Mouse (Mus musculus): Measurements from ENCODE around the gene Tmem11. TPM values are rescaled to one million over a fixed set of nuclear protein-coding genes. Genes with fewer than 3 reads are reported as not detected.
A peak's percentile ranks its signal among the peaks of the same experiment; 100 is the strongest.

The Tmem11 gene
- polyA plus RNA-seq, 1 experiment = 13.5 TPM

DNA sequence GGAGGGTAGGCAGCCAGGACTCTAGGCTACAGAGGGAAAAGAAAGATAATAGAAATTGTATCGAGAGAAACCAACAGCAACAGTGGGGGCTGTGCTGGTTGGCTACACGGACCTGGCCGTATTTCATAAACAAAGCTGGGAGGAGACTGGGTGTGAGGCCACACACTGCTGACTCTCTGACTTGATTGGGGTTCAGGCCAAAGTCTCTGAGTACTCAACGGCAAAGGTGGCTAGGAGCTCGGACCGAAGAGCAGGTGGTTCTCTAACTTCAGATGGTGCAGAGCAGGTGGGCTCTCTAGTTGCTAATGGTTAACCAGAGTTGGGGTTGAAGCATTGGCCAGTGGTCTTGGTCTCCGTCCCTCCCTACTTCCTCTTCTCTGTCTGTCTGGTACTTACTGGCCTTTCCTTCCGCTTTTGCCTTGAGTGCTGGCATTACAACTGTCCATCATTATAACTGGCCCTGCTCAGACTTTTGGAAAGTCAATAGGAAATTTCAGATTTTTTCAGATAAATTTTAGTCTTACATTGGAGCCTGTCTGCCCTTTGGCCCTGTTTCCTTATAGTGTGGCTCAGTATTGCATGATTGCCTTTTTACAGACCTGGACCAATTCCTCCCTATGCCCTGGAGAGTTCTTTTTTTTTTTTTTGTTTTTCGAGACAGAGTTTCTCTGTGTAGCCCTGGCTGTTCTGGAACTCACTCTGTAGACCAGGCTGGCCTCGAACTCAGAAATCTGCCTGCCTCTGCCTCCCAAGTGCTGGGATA is 41.2 kb downstream of the Tmem11 start:
- H3K27me3 ChIP-seq (replicated peaks) = no peaks in the 10 kb centered on the region
- TF ChIP-seq GATA1 (IDR thresholded peaks at IDR 0.05; ENCODE audit: borderline replicate concordance, low read length) (no peak), FLI1 (IDR thresholded peaks at IDR 0.05; ENCODE audit: low read length) (no peak)
- peaks cover 44% of the 10 kb centered on the region for H3K36me3 ChIP-seq (replicated peaks; ENCODE audit: low read length)
- no peaks in the 10 kb centered on the region for H3K9me3 ChIP-seq
- no peak overlapping the region for H3K4me3 ChIP-seq (replicated peaks)
- H3K4me1 ChIP-seq = peaks cover 16% of the 10 kb centered on the region

DNA sequence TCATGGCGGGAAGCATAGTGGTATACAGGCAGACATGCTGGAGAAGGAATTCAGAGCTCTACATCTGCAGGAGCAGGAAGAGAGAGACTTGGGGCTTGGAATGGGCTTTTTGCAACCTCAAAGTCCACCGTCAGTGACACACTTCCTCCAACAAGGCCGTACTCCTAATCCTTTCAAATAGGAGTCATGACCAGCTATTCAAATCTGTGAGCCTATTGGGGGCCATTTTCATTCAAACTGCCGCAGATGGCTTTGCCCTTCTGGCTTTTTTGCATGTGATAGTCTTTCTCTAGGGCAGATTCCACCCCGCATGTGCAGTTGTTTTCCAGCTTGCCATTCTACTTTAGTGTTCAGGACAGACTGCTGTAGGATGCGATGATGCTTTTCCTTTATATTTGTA is 42.2 kb downstream of the Tmem11 start:
- H3K36me3 ChIP-seq (replicated peaks; ENCODE audit: low read length) = peaks cover 37% of the 10 kb centered on the region

DNA sequence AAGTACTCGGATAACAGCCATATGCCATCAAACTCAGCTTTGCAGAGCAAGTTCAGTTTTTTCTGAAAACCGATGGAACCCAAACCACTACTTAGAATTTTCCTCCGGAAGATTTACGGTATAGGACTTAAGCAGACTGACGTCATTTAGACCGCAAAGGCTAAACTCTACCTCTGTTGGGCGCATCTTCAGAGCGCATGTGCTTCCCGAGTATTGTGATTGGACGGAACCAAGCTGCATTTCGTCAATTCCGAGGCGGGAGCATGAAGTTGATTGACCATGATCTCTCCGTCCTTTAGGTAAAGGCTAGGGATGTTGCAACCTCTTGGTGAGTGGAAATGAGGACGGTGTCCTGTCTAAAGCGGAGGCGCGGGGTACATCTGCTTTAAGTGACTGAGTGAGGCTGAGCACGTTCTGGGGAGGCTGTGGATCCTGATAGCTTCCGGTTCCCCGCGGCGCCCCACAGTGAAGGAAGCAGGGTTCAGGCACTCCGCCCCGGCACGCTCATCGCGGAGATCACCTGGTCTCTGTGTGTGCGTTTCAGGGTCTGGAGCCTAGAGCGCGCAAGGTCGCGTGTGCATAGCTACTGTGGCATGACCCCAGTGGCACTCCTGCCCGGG is 48.5 kb downstream of the Tmem11 start, which contains the start of gene Dhrs7b:
Dhrs7b (plus strand) TSS at position 199 of the 620 bp plus-strand sequence.
- H3K4me1 ChIP-seq = peaks cover 42% of the 10 kb centered on the region
- H3K4me3 ChIP-seq (replicated peaks) = peak within 1 kb of the TSS; percentile 98
- H3K36me3 ChIP-seq (replicated peaks; ENCODE audit: low read length) = peaks cover 8% of the 10 kb centered on the region
- H3K9me3 ChIP-seq = no peaks in the 10 kb centered on the region
- TF ChIP-seq GATA1 (IDR thresholded peaks at IDR 0.05; ENCODE audit: borderline replicate concordance, low read length) (no peak), FLI1 (IDR thresholded peaks at IDR 0.05; ENCODE audit: low read length) (no peak; the same call in 1 of the 2 replicates)
- no peaks in the 10 kb centered on the region for H3K27me3 ChIP-seq (replicated peaks)

More for the DNA sequence above, 42.2 kb downstream of the Tmem11 start:
- TF ChIP-seq FLI1 (IDR thresholded peaks at IDR 0.05; ENCODE audit: low read length) = no peak
- no peak for TF ChIP-seq GATA1 (IDR thresholded peaks at IDR 0.05; ENCODE audit: borderline replicate concordance, low read length)
- H3K27me3 ChIP-seq (replicated peaks) = no peaks in the 10 kb centered on the region
- no peaks in the 10 kb centered on the region for H3K9me3 ChIP-seq
- H3K4me1 ChIP-seq = peaks cover 22% of the 10 kb centered on the region
- H3K4me3 ChIP-seq (replicated peaks) = no peak overlapping the region

DNA sequence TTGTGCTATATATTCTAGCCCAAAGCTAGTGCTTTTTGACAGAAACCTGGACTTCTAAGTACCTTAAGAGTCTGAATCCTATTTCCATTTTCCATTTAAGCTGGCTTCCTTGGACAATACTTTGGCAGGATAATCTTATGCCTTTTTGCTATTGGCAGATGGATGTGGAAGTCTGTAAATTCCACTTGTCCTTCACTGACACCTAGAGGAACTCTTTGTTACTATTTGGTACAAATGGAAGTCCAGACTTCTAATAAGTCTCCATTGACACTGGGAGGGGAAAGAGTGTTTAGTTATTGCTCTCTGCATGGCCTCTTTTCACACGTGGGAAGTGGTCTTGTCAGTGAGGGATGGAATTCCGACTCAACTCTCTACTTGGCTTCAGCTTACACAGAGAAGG is 50.2 kb downstream of the Tmem11 start:
- H3K36me3 ChIP-seq (replicated peaks; ENCODE audit: low read length) = no peaks in the 10 kb centered on the region
- TF ChIP-seq GATA1 (IDR thresholded peaks at IDR 0.05; ENCODE audit: borderline replicate concordance, low read length) (no peak), FLI1 (IDR thresholded peaks at IDR 0.05; ENCODE audit: low read length) (no peak)
- peak overlapping the region; percentile 33 for H3K4me3 ChIP-seq (replicated peaks)
- H3K27me3 ChIP-seq (replicated peaks) = no peaks in the 10 kb centered on the region
- H3K9me3 ChIP-seq = no peaks in the 10 kb centered on the region
- peaks cover 42% of the 10 kb centered on the region for H3K4me1 ChIP-seq

DNA sequence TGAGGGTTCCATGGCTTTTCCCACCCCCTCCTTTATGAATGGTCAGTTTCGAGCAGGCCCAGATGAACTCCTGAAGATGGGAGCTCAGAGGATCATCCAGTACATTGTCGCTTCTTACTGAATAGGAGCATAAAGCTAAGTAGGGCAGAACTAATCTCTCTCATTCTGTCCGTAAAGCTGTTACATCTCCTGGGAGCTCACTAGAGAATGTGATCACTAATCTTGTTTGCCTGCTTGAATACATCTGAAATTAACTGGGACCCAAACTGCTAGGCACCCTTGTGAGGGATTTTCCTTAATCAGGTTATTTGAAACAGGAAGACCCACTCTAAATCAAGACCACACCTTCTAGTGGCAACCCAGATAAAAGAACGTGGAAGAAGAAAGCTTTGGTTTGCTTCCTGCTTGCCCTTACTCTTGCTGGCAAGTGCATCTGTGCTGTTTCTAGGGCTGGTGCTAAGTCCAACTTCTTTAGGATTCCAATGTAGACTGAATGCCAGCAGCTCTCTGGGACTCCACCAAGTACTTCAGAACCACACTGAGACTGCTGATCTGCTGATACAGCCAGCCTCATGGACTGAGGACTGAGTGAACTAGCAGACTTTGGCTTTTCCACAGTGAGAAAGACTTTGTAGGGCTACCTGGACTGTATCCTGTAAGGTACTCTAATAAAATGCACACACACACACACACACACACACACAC is 51.7 kb downstream of the Tmem11 start:
- Histone ChIP-seq H3K9me3 (0 out of 2 replicates have a peak, but pooled peaks cover 3% of the 10 kb centered on the region), H3K36me3 (replicated peaks; ENCODE audit: low read length) (no peaks in the 10 kb centered on the region), H3K4me3 (replicated peaks) (no peak overlapping the region), H3K27me3 (replicated peaks) (no peaks in the 10 kb centered on the region), H3K4me1 (peaks cover 44% of the 10 kb centered on the region)
- TF ChIP-seq GATA1 (IDR thresholded peaks at IDR 0.05; ENCODE audit: borderline replicate concordance, low read length) (no peak), FLI1 (IDR thresholded peaks at IDR 0.05; ENCODE audit: low read length) (no peak)

DNA sequence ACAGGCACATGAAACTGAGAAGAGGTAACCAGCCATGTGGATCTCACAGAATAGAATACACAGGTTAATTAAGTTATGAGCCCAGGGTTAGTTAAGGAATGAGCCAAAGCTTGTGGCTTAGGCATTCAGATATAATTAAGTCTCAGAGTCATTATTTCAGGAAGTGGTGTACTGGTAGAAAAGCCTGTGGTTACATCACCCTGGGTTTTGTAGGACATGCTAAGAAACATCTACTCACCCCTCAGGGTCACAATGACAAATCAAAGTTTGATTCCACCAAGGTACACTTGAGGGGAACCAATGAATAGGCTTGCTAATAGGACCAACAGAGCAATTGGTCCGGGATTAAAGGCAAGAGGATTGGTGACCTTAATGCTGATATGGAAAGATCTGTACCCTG is 52.4 kb downstream of the Tmem11 start:
- Histone ChIP-seq H3K9me3 (0 out of 2 replicates have a peak, but pooled peaks cover 3% of the 10 kb centered on the region), H3K4me3 (replicated peaks) (no peak overlapping the region), H3K4me1 (peaks cover 37% of the 10 kb centered on the region), H3K27me3 (replicated peaks) (no peaks in the 10 kb centered on the region), H3K36me3 (replicated peaks; ENCODE audit: low read length) (no peaks in the 10 kb centered on the region)
- TF ChIP-seq GATA1 (IDR thresholded peaks at IDR 0.05; ENCODE audit: borderline replicate concordance, low read length) (no peak), FLI1 (IDR thresholded peaks at IDR 0.05; ENCODE audit: low read length) (no peak)

DNA sequence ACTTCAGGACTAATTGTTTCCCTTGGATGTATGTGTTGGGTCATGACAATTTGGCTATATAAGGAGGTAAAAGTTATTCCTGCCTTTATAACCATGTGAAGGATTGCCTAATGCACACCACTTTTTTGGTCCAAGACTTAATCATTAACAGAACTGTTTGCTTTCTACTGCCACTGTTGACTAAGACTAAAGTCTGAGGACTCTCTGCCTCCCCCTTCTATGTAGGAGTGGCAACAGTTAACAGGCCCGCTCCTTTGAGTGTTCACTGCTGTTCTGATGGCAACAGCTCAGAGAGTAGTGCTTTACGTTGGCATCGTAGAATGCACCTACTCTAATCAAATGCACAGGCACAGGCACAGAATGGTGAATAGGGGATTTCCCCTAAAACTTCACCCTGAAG is 53.9 kb downstream of the Tmem11 start:
- Histone ChIP-seq H3K9me3 (0 out of 2 replicates have a peak, but pooled peaks cover 3% of the 10 kb centered on the region), H3K4me1 (peaks cover 26% of the 10 kb centered on the region), H3K36me3 (replicated peaks; ENCODE audit: low read length) (no peaks in the 10 kb centered on the region), H3K27me3 (replicated peaks) (no peaks in the 10 kb centered on the region), H3K4me3 (replicated peaks) (no peak overlapping the region)
- TF ChIP-seq GATA1 (IDR thresholded peaks at IDR 0.05; ENCODE audit: borderline replicate concordance, low read length) (no peak), FLI1 (IDR thresholded peaks at IDR 0.05; ENCODE audit: low read length) (no peak)

DNA sequence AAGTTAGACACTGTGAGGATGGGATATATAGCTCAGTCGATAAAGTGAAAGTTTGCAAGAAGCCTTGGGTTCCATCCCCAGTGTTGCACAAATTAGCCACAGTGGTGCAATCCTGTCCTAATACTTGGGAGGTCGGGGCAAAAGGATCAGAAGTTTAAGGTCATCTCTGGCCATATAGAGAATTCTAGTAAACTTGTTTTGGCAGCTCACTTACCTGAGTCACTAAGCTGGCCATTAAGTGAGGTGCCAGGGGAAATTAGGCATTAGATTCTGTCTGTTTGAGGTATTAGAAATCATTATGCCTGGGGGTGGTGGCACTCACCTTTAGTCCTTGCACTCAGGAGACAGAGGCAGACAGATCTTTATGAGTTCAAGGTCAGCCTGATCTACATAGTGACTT is 55.3 kb downstream of the Tmem11 start:
- TF ChIP-seq GATA1 (IDR thresholded peaks at IDR 0.05; ENCODE audit: borderline replicate concordance, low read length) (no peak), FLI1 (IDR thresholded peaks at IDR 0.05; ENCODE audit: low read length) (no peak)
- Histone ChIP-seq H3K9me3 (0 out of 2 replicates have a peak, but pooled peaks cover 3% of the 10 kb centered on the region), H3K27me3 (replicated peaks) (no peaks in the 10 kb centered on the region), H3K36me3 (replicated peaks; ENCODE audit: low read length) (no peaks in the 10 kb centered on the region), H3K4me1 (peaks cover 21% of the 10 kb centered on the region), H3K4me3 (replicated peaks) (no peak overlapping the region)

DNA sequence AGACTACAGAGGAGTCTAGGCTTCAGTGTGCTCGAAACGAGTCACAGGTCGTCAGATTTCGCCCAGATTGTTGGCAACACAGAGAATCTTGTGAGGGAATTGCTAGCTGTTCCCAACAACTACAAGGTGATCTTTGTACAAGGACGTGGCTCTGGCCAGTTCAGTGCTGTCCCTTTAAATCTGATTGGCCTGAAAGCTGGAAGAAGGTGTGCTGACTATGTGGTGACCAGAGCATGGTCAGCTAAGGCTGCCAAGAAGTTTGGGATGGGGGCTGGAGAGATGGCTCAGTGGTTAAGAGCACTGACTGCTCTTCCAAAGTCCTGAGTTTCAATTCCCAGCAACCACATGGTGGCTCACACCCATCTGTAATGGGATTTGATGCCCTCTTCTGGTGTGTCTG is 62.7 kb downstream of the Tmem11 start:
- H3K4me3 ChIP-seq (replicated peaks) = no peak overlapping the region
- no peaks in the 10 kb centered on the region for H3K36me3 ChIP-seq (replicated peaks; ENCODE audit: low read length)
- TF ChIP-seq FLI1 (IDR thresholded peaks at IDR 0.05; ENCODE audit: low read length) (no peak), GATA1 (IDR thresholded peaks at IDR 0.05; ENCODE audit: borderline replicate concordance, low read length) (no peak)
- peaks cover 3% of the 10 kb centered on the region; the same call in 1 of the 2 replicates for H3K4me1 ChIP-seq
- H3K27me3 ChIP-seq (replicated peaks) = peaks cover 7% of the 10 kb centered on the region
- H3K9me3 ChIP-seq = 0 out of 2 replicates have a peak, but pooled peaks cover 5% of the 10 kb centered on the region

Other genes with a start within 250 kb of the Tmem11 start
- gene Llgl1, start 179.5 kb downstream of the Tmem11 start, polyA plus RNA-seq (2012; ENCODE audit: insufficient read depth, low replicate concordance) = 5.0 and 7.6 TPM in 2 replicates
- gene Flii, start 152.0 kb downstream of the Tmem11 start, polyA plus RNA-seq (2012; ENCODE audit: insufficient read depth, low replicate concordance) = 195 and 218 TPM in 2 replicates
- gene Mief2, start 150.9 kb downstream of the Tmem11 start, polyA plus RNA-seq (2012; ENCODE audit: insufficient read depth, low replicate concordance) = 10.2 and 20.6 TPM in 2 replicates
- gene Top3a, start 101.9 kb downstream of the Tmem11 start, polyA plus RNA-seq (2012; ENCODE audit: insufficient read depth, low replicate concordance) = 1.9 and 4.7 TPM in 2 replicates
- gene Smcr8, start 101.7 kb downstream of the Tmem11 start, polyA plus RNA-seq (2012; ENCODE audit: insufficient read depth, low replicate concordance) = 0.50 TPM in 1 of 2 replicates, not detected in the other
- gene Shmt1, start 67.6 kb downstream of the Tmem11 start, polyA plus RNA-seq (2012; ENCODE audit: insufficient read depth, low replicate concordance) = 0.75 and 7.4 TPM in 2 replicates
- gene Dhrs7b, start 48.6 kb downstream of the Tmem11 start, polyA plus RNA-seq (2012; ENCODE audit: insufficient read depth, low replicate concordance) = 3.3 TPM in 1 of 2 replicates, not detected in the other
- 2.5 and 7.8 TPM in 2 replicates for gene Natd1, start 35.5 kb upstream of the Tmem11 start, polyA plus RNA-seq (2012; ENCODE audit: insufficient read depth, low replicate concordance)
- 158 and 191 TPM in 2 replicates for gene Map2k3, start 52.8 kb upstream of the Tmem11 start, polyA plus RNA-seq (2012; ENCODE audit: insufficient read depth, low replicate concordance)
- gene Kcnj12, start 143.3 kb upstream of the Tmem11 start, polyA plus RNA-seq (2012; ENCODE audit: insufficient read depth, low replicate concordance) = not detected in 2 replicates
- gene Tnfrsf13b, start 247.5 kb upstream of the Tmem11 start, polyA plus RNA-seq (2012; ENCODE audit: insufficient read depth, low replicate concordance) = 28.3 and 47.0 TPM in 2 replicates

Measured in megakaryocyte, embryonic 14.5 days (primary cell).